Mouse (Mus musculus): Measurements from ENCODE around the gene Lmntd2. TPM values are rescaled to one million over a fixed set of nuclear protein-coding genes. Genes with fewer than 3 reads are reported as not detected.

Gene Lmntd2
- polyA plus RNA-seq, 1 experiment from 2014 or later: 0.54 TPM

GRCm38 (mm10) chr7:141194830-141195229 is 19.1 kb downstream of the Lmntd2 start:
- peak overlapping the region; percentile 73 for H3K9ac ChIP-seq (ENCODE audit: low read length)
- peaks cover 23% of the 10 kb centered on the region for H3K36me3 ChIP-seq (ENCODE audit: control insufficient read depth, insufficient read depth)
- peak overlapping the region; percentile 58 for H3K4me3 ChIP-seq (ENCODE audit: low read length)
- no peaks in the 10 kb centered on the region for H3K9me3 ChIP-seq (replicated peaks; ENCODE audit: control insufficient read depth, low read length)
- peak overlapping the region; percentile 99 for H3K4me2 ChIP-seq (ENCODE audit: low read depth, low read length)
- H3K4me1 ChIP-seq (ENCODE audit: control insufficient read depth, insufficient read depth, low read length): peaks cover 16% of the 10 kb centered on the region
- under 1% methylated on average over 28 of the region's 28 CpGs for WGBS
- peak overlapping the region; percentile 89 for H3K27ac ChIP-seq (ENCODE audit: low read length)
- 0 out of 2 replicates have a peak, but pooled peaks have one; percentile 16 for ATAC-seq (replicated peaks; ENCODE audit: extremely low read depth, insufficient read depth, low FRiP score)
- H3K27me3 ChIP-seq (ENCODE audit: control insufficient read depth, insufficient read depth, low read length): no peaks in the 10 kb centered on the region

- ATAC-seq (replicated peaks; ENCODE audit: extremely low read depth, insufficient read depth, low FRiP score): no peak
- Histone ChIP-seq H3K9me3 (replicated peaks; ENCODE audit: control insufficient read depth, low read length) (no peaks in the 10 kb centered on the region), H3K4me2 (ENCODE audit: low read depth, low read length) (peak overlapping the region; percentile 99), H3K9ac (ENCODE audit: low read length) (peak overlapping the region; percentile 73), H3K36me3 (ENCODE audit: control insufficient read depth, insufficient read depth) (peaks cover 27% of the 10 kb centered on the region), H3K4me1 (ENCODE audit: control insufficient read depth, insufficient read depth, low read length) (peaks cover 16% of the 10 kb centered on the region), H3K4me3 (ENCODE audit: low read length) (peak overlapping the region; percentile 58), H3K27ac (ENCODE audit: low read length) (peak overlapping the region; percentile 89), H3K27me3 (ENCODE audit: control insufficient read depth, insufficient read depth, low read length) (no peaks in the 10 kb centered on the region)
- under 1% methylated on average over 23 of the region's 23 CpGs for WGBS
These were observed 19.5 kb downstream of the Lmntd2 start for GRCm38 (mm10) chr7:141194409-141194808.

- Histone ChIP-seq H3K4me3 (ENCODE audit: low read length) (peak within 1 kb of the TSS; percentile 58), H3K36me3 (ENCODE audit: control insufficient read depth, insufficient read depth) (peaks cover 31% of the 10 kb centered on the region), H3K27me3 (ENCODE audit: control insufficient read depth, insufficient read depth, low read length) (no peaks in the 10 kb centered on the region), H3K9ac (ENCODE audit: low read length) (peak within 1 kb of the TSS; percentile 77), H3K9me3 (replicated peaks; ENCODE audit: control insufficient read depth, low read length) (no peaks in the 10 kb centered on the region), H3K4me2 (ENCODE audit: low read depth, low read length) (peak within 1 kb of the TSS; percentile 99), H3K27ac (ENCODE audit: low read length) (peak within 1 kb of the TSS; percentile 89), H3K4me1 (ENCODE audit: control insufficient read depth, insufficient read depth, low read length) (peaks cover 16% of the 10 kb centered on the region)
- ATAC-seq (replicated peaks; ENCODE audit: extremely low read depth, insufficient read depth, low FRiP score): peak; percentile 96
- under 1% methylated on average over 32 of the region's 39 CpGs for WGBS
These were observed 19.9 kb downstream of the Lmntd2 start, which contains the start of the genes Hras and Lrrc56 for GRCm38 (mm10) chr7:141193948-141194347. Gene Hras, minus strand, starts transcription at chr7:141194005. Gene Lrrc56, plus strand, starts transcription at chr7:141194157.

GRCm38 (mm10) chr7:141193348-141193856 is 20.5 kb downstream of the Lmntd2 start:
- under 1% methylated on average over 38 of the region's 43 CpGs for WGBS
- Histone ChIP-seq H3K9ac (ENCODE audit: low read length) (peak overlapping the region; percentile 77), H3K4me2 (ENCODE audit: low read depth, low read length) (peak overlapping the region; percentile 78), H3K4me3 (ENCODE audit: low read length) (peak overlapping the region; percentile 58), H3K9me3 (replicated peaks; ENCODE audit: control insufficient read depth, low read length) (no peaks in the 10 kb centered on the region), H3K4me1 (ENCODE audit: control insufficient read depth, insufficient read depth, low read length) (peaks cover 16% of the 10 kb centered on the region), H3K27ac (ENCODE audit: low read length) (peak overlapping the region; percentile 68), H3K36me3 (ENCODE audit: control insufficient read depth, insufficient read depth) (peaks cover 34% of the 10 kb centered on the region), H3K27me3 (ENCODE audit: control insufficient read depth, insufficient read depth, low read length) (no peaks in the 10 kb centered on the region)
- peak; percentile 38 for ATAC-seq (replicated peaks; ENCODE audit: extremely low read depth, insufficient read depth, low FRiP score)

GRCm38 (mm10) chr7:141192776-141193347 is 21.0 kb downstream of the Lmntd2 start:
- no peaks in the 10 kb centered on the region for H3K9me3 ChIP-seq (replicated peaks; ENCODE audit: control insufficient read depth, low read length)
- H3K27ac ChIP-seq (ENCODE audit: low read length): peak overlapping the region; percentile 68
- H3K4me1 ChIP-seq (ENCODE audit: control insufficient read depth, insufficient read depth, low read length): peaks cover 16% of the 10 kb centered on the region
- H3K4me2 ChIP-seq (ENCODE audit: low read depth, low read length): peak overlapping the region; percentile 78
- H3K36me3 ChIP-seq (ENCODE audit: control insufficient read depth, insufficient read depth): peaks cover 34% of the 10 kb centered on the region
- H3K4me3 ChIP-seq (ENCODE audit: low read length): peak overlapping the region; percentile 58
- H3K9ac ChIP-seq (ENCODE audit: low read length): peak overlapping the region; percentile 77
- no peaks in the 10 kb centered on the region for H3K27me3 ChIP-seq (ENCODE audit: control insufficient read depth, insufficient read depth, low read length)
- ATAC-seq (replicated peaks; ENCODE audit: extremely low read depth, insufficient read depth, low FRiP score): no peak
- WGBS: 28% methylated on average over 12 of the region's 12 CpGs

- 89% methylated on average over 24 of the region's 24 CpGs for WGBS
- no peak for ATAC-seq (replicated peaks; ENCODE audit: extremely low read depth, insufficient read depth, low FRiP score)
- Histone ChIP-seq H3K9ac (ENCODE audit: low read length) (no peak overlapping the region), H3K36me3 (ENCODE audit: control insufficient read depth, insufficient read depth) (peaks cover 34% of the 10 kb centered on the region), H3K27me3 (ENCODE audit: control insufficient read depth, insufficient read depth, low read length) (no peaks in the 10 kb centered on the region), H3K9me3 (replicated peaks; ENCODE audit: control insufficient read depth, low read length) (no peaks in the 10 kb centered on the region), H3K27ac (ENCODE audit: low read length) (no peak overlapping the region), H3K4me3 (ENCODE audit: low read length) (no peak overlapping the region; the same call in 1 of the 2 replicates), H3K4me1 (ENCODE audit: control insufficient read depth, insufficient read depth, low read length) (peaks cover 16% of the 10 kb centered on the region), H3K4me2 (ENCODE audit: low read depth, low read length) (peak overlapping the region; percentile 78; the same call in 1 of the 2 replicates)
These were observed 21.8 kb downstream of the Lmntd2 start for GRCm38 (mm10) chr7:141191796-141192685.

GRCm38 (mm10) chr7:141191036-141191435 is 22.8 kb downstream of the Lmntd2 start:
- ATAC-seq (replicated peaks; ENCODE audit: extremely low read depth, insufficient read depth, low FRiP score): no peak
- Histone ChIP-seq H3K4me1 (ENCODE audit: control insufficient read depth, insufficient read depth, low read length) (peaks cover 16% of the 10 kb centered on the region), H3K36me3 (ENCODE audit: control insufficient read depth, insufficient read depth) (peaks cover 34% of the 10 kb centered on the region), H3K4me2 (ENCODE audit: low read depth, low read length) (no peak overlapping the region), H3K27ac (ENCODE audit: low read length) (no peak overlapping the region), H3K9ac (ENCODE audit: low read length) (no peak overlapping the region), H3K27me3 (ENCODE audit: control insufficient read depth, insufficient read depth, low read length) (no peaks in the 10 kb centered on the region), H3K4me3 (ENCODE audit: low read length) (no peak overlapping the region), H3K9me3 (replicated peaks; ENCODE audit: control insufficient read depth, low read length) (no peaks in the 10 kb centered on the region)
- WGBS: 80% methylated on average over 14 of the region's 14 CpGs

- H3K9me3 ChIP-seq (replicated peaks; ENCODE audit: control insufficient read depth, low read length): no peaks in the 10 kb centered on the region
- peaks cover 34% of the 10 kb centered on the region for H3K36me3 ChIP-seq (ENCODE audit: control insufficient read depth, insufficient read depth)
- no peak overlapping the region for H3K4me3 ChIP-seq (ENCODE audit: low read length)
- H3K27me3 ChIP-seq (ENCODE audit: control insufficient read depth, insufficient read depth, low read length): no peaks in the 10 kb centered on the region
- no peak overlapping the region for H3K27ac ChIP-seq (ENCODE audit: low read length)
- ATAC-seq (replicated peaks; ENCODE audit: extremely low read depth, insufficient read depth, low FRiP score): no peak
- no peak overlapping the region for H3K9ac ChIP-seq (ENCODE audit: low read length)
- 86% methylated on average over 3 of the region's 3 CpGs for WGBS
- H3K4me1 ChIP-seq (ENCODE audit: control insufficient read depth, insufficient read depth, low read length): peaks cover 16% of the 10 kb centered on the region
- H3K4me2 ChIP-seq (ENCODE audit: low read depth, low read length): no peak overlapping the region
These were observed 23.7 kb downstream of the Lmntd2 start for GRCm38 (mm10) chr7:141190220-141190619.
